Mouse (Mus musculus) erythroblast, embryonic 14.5 days (primary cell): ENCODE results near the gene Rinl.

Experiments used
- GATA1 ChIP-seq: IDR thresholded peaks from 2 replicates; pipeline ENCODE4 v1.6.1; 2012; ENCODE audit warnings: low read length, inconsistent platforms, mixed read lengths
- TAL1 ChIP-seq: IDR thresholded peaks from 3 replicates; pipeline ENCODE4 v1.6.1; 2012; ENCODE audit warnings: low read length, inconsistent platforms, mixed read lengths

DNA sequence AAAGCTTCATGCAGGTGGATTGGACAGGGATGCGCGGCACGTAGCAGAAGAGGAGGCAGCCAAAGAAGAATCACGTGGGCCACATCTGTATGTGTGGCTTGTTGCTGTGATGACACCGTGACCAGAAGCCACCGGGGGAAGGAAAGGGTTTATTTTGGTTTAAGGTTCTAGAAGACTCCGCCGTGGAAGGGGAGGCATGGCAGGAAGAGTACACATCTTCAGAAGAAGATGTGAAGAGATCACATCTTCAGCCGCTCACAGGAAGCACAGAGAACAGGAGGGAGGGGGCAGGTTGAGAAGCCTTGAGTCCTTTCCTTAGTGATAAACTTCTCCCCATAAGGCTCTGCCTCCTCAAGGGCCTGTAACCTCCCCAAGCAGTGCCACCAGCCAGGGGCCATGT, 11.2 kb downstream of the Rinl start:
- TF ChIP-seq TAL1, result no peak
- TF ChIP-seq GATA1, result no peak
